Mouse (Mus musculus) neural tube, embryonic 15.5 days (tissue): ENCODE measurements around the gene Zkscan17. TPM values are rescaled to one million over a fixed set of nuclear protein-coding genes. Genes with fewer than 3 reads are reported as not detected.

Experiments
- ATAC-seq: fragments of 200-750 bp; cut with Nextera tagmentation; 2 replicates; pipeline ENCODE4 v1.8.0; 2017; ENCODE audit warnings: mild to moderate bottlenecking, moderate TSS enrichment, moderate library complexity; ENCODE audit not compliant: low FRiP score
- H3K27ac ChIP-seq: fragments of 300-500 bp; sonication (generic); replicated peaks from 2 replicates; pipeline ENCODE4 v1.5.1; 2015; ENCODE audit warnings: mild to moderate bottlenecking, inconsistent platforms
- H3K27me3 ChIP-seq: fragments of 300-500 bp; sonication (generic); replicated peaks from 2 replicates; pipeline ENCODE4 v1.6.1; 2015; ENCODE audit warnings: inconsistent platforms
- H3K36me3 ChIP-seq: fragments of 300-500 bp; sonication (generic); 2 replicates; pipeline ENCODE4 v1.6.1; 2015; ENCODE audit warnings: inconsistent platforms
- H3K4me1 ChIP-seq: fragments of 300-500 bp; sonication (generic); 2 replicates; pipeline ENCODE4 v1.6.1; 2015; ENCODE audit warnings: inconsistent platforms
- H3K4me2 ChIP-seq: fragments of 300-500 bp; sonication (generic); 2 replicates; pipeline ENCODE4 v1.6.1; 2015; ENCODE audit warnings: inconsistent platforms, mild to moderate bottlenecking, moderate library complexity
- H3K4me3 ChIP-seq: fragments of 300-500 bp; sonication (generic); replicated peaks from 2 replicates; pipeline ENCODE4 v1.5.1; 2015; ENCODE audit warnings: mild to moderate bottlenecking, inconsistent platforms
- H3K9ac ChIP-seq: fragments of 300-500 bp; sonication (generic); replicated peaks from 2 replicates; pipeline ENCODE4 v1.6.1; 2015; ENCODE audit warnings: mild to moderate bottlenecking, inconsistent platforms
- H3K9me3 ChIP-seq: fragments of 300-500 bp; sonication (generic); replicated peaks from 2 replicates; pipeline ENCODE4 v1.6.1; 2016; ENCODE audit warnings: inconsistent platforms
- WGBS: fragments of 180-500 bp; shearing (Covaris S2); methylation state at CpG from one replicate; pipeline ENCODE4 v1.1.7; 2015; ENCODE audit warnings: mixed read lengths; 5-methylcytosine and 5-hydroxymethylcytosine counted together
- polyA plus RNA-seq: library from polyadenylated mRNA; unstranded; fragments of >200 nt; fragmentation: Nextera tagmentation; extraction: Ambion mirVana; gene quantifications from 2 replicates; pipeline ENCODE4 v1.2.1, GENCODE M21; 2015

The Zkscan17 gene
- polyA plus RNA-seq, 1 experiment from 2014 or later, result 12.9 TPM

GRCm38 (mm10) chr11:59450230-59450771, 76.2 kb downstream of the Zkscan17 start:
- under 1% methylated on average over 38 of the region's 38 CpGs for WGBS
- H3K36me3 ChIP-seq, result peaks cover 23% of the 10 kb centered on the region
- peak overlapping the region; percentile 87 for H3K4me3 ChIP-seq
- peaks cover 34% of the 10 kb centered on the region for H3K4me1 ChIP-seq
- peak; percentile 65 for ATAC-seq
- H3K4me2 ChIP-seq, result peak overlapping the region; percentile 78
- no peaks in the 10 kb centered on the region for H3K9me3 ChIP-seq
- H3K9ac ChIP-seq, result peak overlapping the region; percentile 79
- H3K27ac ChIP-seq, result peak overlapping the region; percentile 90
- no peaks in the 10 kb centered on the region for H3K27me3 ChIP-seq

DNA sequence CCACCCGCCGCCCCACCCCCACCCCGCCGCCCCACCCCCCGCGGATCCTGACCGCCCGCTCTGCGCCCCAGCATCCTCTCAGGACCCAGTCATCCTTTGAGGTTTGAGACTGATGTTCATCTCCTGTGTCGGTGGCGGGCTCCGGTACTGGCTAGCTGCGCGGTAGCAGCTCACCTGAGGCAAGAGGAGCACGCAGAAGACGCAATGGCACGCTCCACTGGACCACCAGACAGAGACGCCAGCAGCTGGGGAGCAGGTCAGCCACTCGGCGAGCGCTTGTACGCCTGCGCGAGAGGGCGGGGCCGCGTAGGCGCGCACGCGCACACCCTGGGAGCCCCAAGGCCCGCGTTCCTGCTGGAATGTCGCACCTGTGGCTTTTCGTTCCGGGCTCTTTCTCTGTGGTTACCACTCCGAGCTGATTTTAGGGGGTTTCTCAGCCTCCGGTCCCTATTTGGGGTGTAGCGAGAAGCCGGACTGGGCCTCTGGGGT, 76.8 kb downstream of the Zkscan17 start, which contains the start of gene Jmjd4:
Gene Jmjd4 (plus strand): TSS at position 305 of the 489 bp plus-strand sequence.
- H3K27ac ChIP-seq, result peak within 1 kb of the TSS; percentile 90
- H3K4me2 ChIP-seq, result peak within 1 kb of the TSS; percentile 78
- H3K4me3 ChIP-seq, result peak within 1 kb of the TSS; percentile 87
- peaks cover 17% of the 10 kb centered on the region for H3K36me3 ChIP-seq
- H3K27me3 ChIP-seq, result no peaks in the 10 kb centered on the region
- H3K9ac ChIP-seq, result peak within 1 kb of the TSS; percentile 79
- peaks cover 34% of the 10 kb centered on the region for H3K4me1 ChIP-seq
- WGBS, result under 1% methylated on average over 38 of the region's 40 CpGs
- H3K9me3 ChIP-seq, result no peaks in the 10 kb centered on the region
- ATAC-seq, result peak; percentile 97

DNA sequence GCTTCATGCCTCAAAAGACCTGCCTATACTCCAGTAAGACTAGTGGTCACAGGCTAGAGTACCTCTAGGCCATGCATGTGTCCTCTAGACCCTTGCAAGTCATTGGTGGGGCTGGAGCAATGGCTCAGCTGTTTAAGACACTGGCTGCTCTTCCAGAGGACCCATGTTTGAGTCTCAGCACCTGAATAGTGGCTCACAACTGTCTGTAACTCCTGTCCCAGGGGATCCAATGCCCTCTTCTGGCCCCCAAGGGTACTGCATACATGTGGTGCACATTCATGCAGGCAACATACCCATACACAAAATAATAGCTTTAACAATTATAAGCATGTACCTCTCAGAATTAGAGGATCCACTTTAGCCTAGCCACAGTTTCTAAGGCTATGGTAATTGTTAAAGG, 83.4 kb downstream of the Zkscan17 start:
- Histone ChIP-seq H3K4me3 (no peak overlapping the region), H3K4me2 (no peak overlapping the region), H3K27ac (no peak overlapping the region), H3K9ac (no peak overlapping the region), H3K36me3 (peaks cover 17% of the 10 kb centered on the region), H3K4me1 (peaks cover 7% of the 10 kb centered on the region), H3K27me3 (no peaks in the 10 kb centered on the region), H3K9me3 (no peaks in the 10 kb centered on the region)
- ATAC-seq, result no peak

DNA sequence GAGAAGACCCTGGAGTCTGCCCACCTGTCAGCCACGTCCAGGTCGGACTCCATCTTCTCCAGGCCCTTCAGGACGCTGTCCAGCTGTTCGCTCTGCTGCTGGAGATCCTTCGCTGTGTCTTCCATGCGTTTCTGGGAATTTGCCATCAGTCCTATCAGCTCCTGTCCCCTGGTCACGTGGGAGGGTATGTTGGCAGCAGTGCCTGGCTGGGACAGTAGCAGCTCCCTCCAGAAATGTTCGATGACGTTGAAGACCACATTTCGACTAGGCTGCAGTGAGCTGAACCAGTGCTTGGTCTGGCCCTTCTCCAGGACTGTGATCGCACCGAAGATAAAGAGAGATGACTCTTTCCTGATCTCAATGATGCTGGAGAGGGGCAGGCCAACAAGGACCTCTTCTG, 88.6 kb downstream of the Zkscan17 start:
- Histone ChIP-seq H3K36me3 (peaks cover 52% of the 10 kb centered on the region), H3K4me3 (no peak overlapping the region)

More for the DNA sequence above, 88.6 kb downstream of the Zkscan17 start:
- Histone ChIP-seq H3K27ac (no peak overlapping the region), H3K9me3 (0 out of 2 replicates have a peak, but pooled peaks cover 9% of the 10 kb centered on the region), H3K27me3 (no peaks in the 10 kb centered on the region), H3K9ac (no peak overlapping the region), H3K4me2 (no peak overlapping the region), H3K4me1 (0 out of 2 replicates have a peak, but pooled peaks cover 7% of the 10 kb centered on the region)
- WGBS, result 92% methylated on average over 12 of the region's 12 CpGs
- ATAC-seq, result no peak

Other genes starting within 250 kb of the Zkscan17 start
- gene Wnt3a, start 236.0 kb downstream of the Zkscan17 start, polyA plus RNA-seq, result 0.14 and 0.35 TPM in 2 replicates
- 2.6 and 3.0 TPM in 2 replicates for gene Wnt9a, start 219.8 kb downstream of the Zkscan17 start, polyA plus RNA-seq
- not detected in 2 replicates for gene Prss38, start 151.1 kb downstream of the Zkscan17 start, polyA plus RNA-seq
- gene Jmjd4, start 76.7 kb downstream of the Zkscan17 start, polyA plus RNA-seq, result 20.2 and 20.5 TPM in 2 replicates
- 541 and 630 TPM in 2 replicates for gene Snap47, start 75.6 kb downstream of the Zkscan17 start, polyA plus RNA-seq
- gene Zfp867, start 54.3 kb downstream of the Zkscan17 start, polyA plus RNA-seq, result 8.9 and 10.7 TPM in 2 replicates
- gene Nlrp3, start 14.8 kb upstream of the Zkscan17 start, polyA plus RNA-seq, result 0.20 and 0.24 TPM in 2 replicates
- gene Olfr222, start 49.5 kb upstream of the Zkscan17 start, polyA plus RNA-seq, result not detected in 2 replicates
- not detected in 2 replicates for gene Olfr223, start 66.5 kb upstream of the Zkscan17 start, polyA plus RNA-seq
- gene Mprip, start 134.6 kb upstream of the Zkscan17 start, polyA plus RNA-seq, result 46.8 and 65.8 TPM in 2 replicates